Mouse (Mus musculus) CH12.LX (cell line): ENCODE data around the gene Hibadh. TPM values are rescaled to one million over a fixed set of nuclear protein-coding genes. Genes with fewer than 3 reads are reported as not detected.

Source experiments
- DNase-seq: peaks from one replicate; pipeline ENCODE4 v3.0.0-alpha.2; 2013; ENCODE audit errors: extremely low read depth
- H3K27ac ChIP-seq: 2 replicates; pipeline ENCODE4 v1.5.1; 2012; ENCODE audit warnings: low read depth, mild to moderate bottlenecking, control low read depth, moderate library complexity; ENCODE audit not compliant: insufficient read depth
- H3K27me3 ChIP-seq: replicated peaks from 2 replicates; pipeline ENCODE3; 2012; ENCODE audit warnings: inconsistent platforms
- H3K36me3 ChIP-seq, 2 experiments: replicated peaks in 1 of 2; 2 replicates each; pipeline versions ENCODE3 to v1.6.1; 2012; ENCODE audit warnings: inconsistent platforms in 1 of 2, low read length in 1 of 2, mild to moderate bottlenecking in 1 of 2, mixed read lengths in 1 of 2, moderate library complexity in 1 of 2; ENCODE audit not compliant: control insufficient read depth in 1 of 2, insufficient read depth in 1 of 2
- H3K4me1 ChIP-seq, 2 experiments: 2 replicates each; pipeline ENCODE4 v1.6.1; 2012; ENCODE audit warnings: inconsistent platforms in 1 of 2, moderate library complexity in 1 of 2; ENCODE audit not compliant: insufficient read depth in 2 of 2, control insufficient read depth in 1 of 2
- H3K4me2 ChIP-seq: 2 replicates; pipeline ENCODE4 v1.6.1; 2012; ENCODE audit warnings: low read depth, mild to moderate bottlenecking, control low read depth; ENCODE audit not compliant: poor library complexity, insufficient read depth, severe bottlenecking
- H3K4me3 ChIP-seq, 3 experiments: fragments of 150-350 bp in 1 of 3; sonication (generic) in 1 of 3; replicated peaks in 1 of 3; 2 replicates each; pipeline versions ENCODE3 to v1.5.1; 2011 to 2012; ENCODE audit warnings: low read depth in 2 of 3, low read length in 2 of 3, mild to moderate bottlenecking in 2 of 3, moderate library complexity in 2 of 3, control low read depth in 1 of 3, improper control_type of control experiment in 1 of 3, inconsistent platforms in 1 of 3, mixed read lengths in 1 of 3; ENCODE audit not compliant: poor library complexity in 1 of 3
- H3K79me2 ChIP-seq: replicated peaks from 2 replicates; pipeline ENCODE4 v1.6.1; 2012; ENCODE audit warnings: mild to moderate bottlenecking, moderate library complexity; ENCODE audit not compliant: control insufficient read depth, poor library complexity, insufficient read depth, severe bottlenecking; ENCODE audit errors: extremely low read depth
- H3K9ac ChIP-seq: 2 replicates; pipeline ENCODE4 v1.6.1; 2012; ENCODE audit warnings: low read depth, mild to moderate bottlenecking, control low read depth, moderate library complexity; ENCODE audit not compliant: insufficient read depth
- H3K9me3 ChIP-seq: replicated peaks from 2 replicates; pipeline ENCODE3; 2012; ENCODE audit warnings: low read length, inconsistent platforms, mixed read lengths
- BHLHE40 ChIP-seq: IDR thresholded peaks from 2 replicates; pipeline ENCODE4 v1.6.1; 2011; ENCODE audit warnings: mild to moderate bottlenecking, low read depth, low read length, improper control_type of control experiment
- CHD1 ChIP-seq: IDR thresholded peaks from 2 replicates; pipeline ENCODE4 v1.6.1; 2012; ENCODE audit warnings: low read depth, low read length, improper control_type of control experiment, inconsistent platforms
- CHD2 ChIP-seq: IDR thresholded peaks from 2 replicates; pipeline ENCODE4 v1.6.1; 2011; ENCODE audit warnings: low read length, improper control_type of control experiment
- CTCF ChIP-seq, 2 experiments: IDR thresholded peaks in 1 of 2; conservative IDR thresholded peaks in 1 of 2; 2 replicates each; pipeline ENCODE4 v1.5.1; 2011 to 2012; ENCODE audit warnings: low read depth in 2 of 2, low read length in 2 of 2, improper control_type of control experiment in 1 of 2, inconsistent platforms in 1 of 2, mild to moderate bottlenecking in 1 of 2, moderate library complexity in 1 of 2
- ELF1 ChIP-seq: IDR thresholded peaks from 2 replicates; pipeline ENCODE4 v1.6.1; 2014; ENCODE audit warnings: low read depth, mild to moderate bottlenecking, inconsistent platforms, low read length, improper control_type of control experiment
- EP300 ChIP-seq: IDR thresholded peaks from 2 replicates; pipeline ENCODE4 v1.6.1; 2011; ENCODE audit warnings: low read length, improper control_type of control experiment
- ETS1 ChIP-seq: conservative IDR thresholded peaks from 2 replicates; pipeline ENCODE4 v1.6.1; 2012; ENCODE audit warnings: low read depth, mild to moderate bottlenecking, inconsistent platforms, low read length, improper control_type of control experiment, moderate library complexity
- GABPA ChIP-seq: IDR thresholded peaks from 2 replicates; pipeline ENCODE4 v1.6.1; 2012; ENCODE audit warnings: low read depth, low read length, improper control_type of control experiment, inconsistent platforms; ENCODE audit not compliant: insufficient replicate concordance
- HCFC1 ChIP-seq: IDR thresholded peaks from 2 replicates; pipeline ENCODE4 v1.6.1; 2012; ENCODE audit warnings: low read depth, mild to moderate bottlenecking, inconsistent platforms, low read length, improper control_type of control experiment
- IRF4 ChIP-seq: IDR thresholded peaks from 2 replicates; pipeline ENCODE4 v1.6.1; 2014; ENCODE audit warnings: low read depth, mild to moderate bottlenecking, inconsistent platforms, low read length, improper control_type of control experiment
- JUN ChIP-seq: IDR thresholded peaks from 2 replicates; pipeline ENCODE4 v1.6.1; 2011; ENCODE audit warnings: low read depth, mild to moderate bottlenecking, low read length, improper control_type of control experiment, moderate library complexity; ENCODE audit not compliant: insufficient read depth
- JUND ChIP-seq: conservative IDR thresholded peaks from 2 replicates; pipeline ENCODE4 v1.6.1; 2011; ENCODE audit warnings: low read depth, low read length, improper control_type of control experiment
- KAT2A ChIP-seq: IDR thresholded peaks from 2 replicates; pipeline ENCODE4 v1.6.1; 2012; ENCODE audit warnings: low read length, improper control_type of control experiment, inconsistent platforms; ENCODE audit not compliant: insufficient replicate concordance
- MAFK ChIP-seq: IDR thresholded peaks from 2 replicates; pipeline ENCODE4 v1.6.1; 2011; ENCODE audit warnings: low read length, improper control_type of control experiment; ENCODE audit not compliant: insufficient replicate concordance
- MAX ChIP-seq: IDR thresholded peaks from 2 replicates; pipeline ENCODE4 v1.6.1; 2011; ENCODE audit warnings: low read length, improper control_type of control experiment
- MAZ ChIP-seq: IDR thresholded peaks from 2 replicates; pipeline ENCODE4 v1.6.1; 2012; ENCODE audit warnings: low read depth, mild to moderate bottlenecking, inconsistent platforms, low read length, improper control_type of control experiment, moderate library complexity
- MEF2A ChIP-seq: IDR thresholded peaks from 2 replicates; pipeline ENCODE4 v1.6.1; 2014; ENCODE audit warnings: low read depth, mild to moderate bottlenecking, inconsistent platforms, low read length, improper control_type of control experiment, borderline replicate concordance
- MYC ChIP-seq: IDR thresholded peaks from 2 replicates; pipeline ENCODE4 v1.6.1; 2011; ENCODE audit warnings: low read depth, mild to moderate bottlenecking, improper control_type of control experiment, low read length
- NRF1 ChIP-seq: IDR thresholded peaks from 2 replicates; pipeline ENCODE4 v1.6.1; 2014; ENCODE audit warnings: low read depth, mild to moderate bottlenecking, inconsistent platforms, low read length, improper control_type of control experiment, moderate library complexity
- POLR2AphosphoS2 ChIP-seq: IDR thresholded peaks from 2 replicates; pipeline ENCODE4 v1.6.1; 2011; ENCODE audit warnings: low read depth, low read length, improper control_type of control experiment
- RCOR1 ChIP-seq: conservative IDR thresholded peaks from 2 replicates; pipeline ENCODE4 v1.6.1; 2012; ENCODE audit warnings: low read depth, mild to moderate bottlenecking, inconsistent platforms, low read length, improper control_type of control experiment
- SIN3A ChIP-seq: IDR thresholded peaks from 2 replicates; pipeline ENCODE4 v1.6.1; 2012; ENCODE audit warnings: low read length, improper control_type of control experiment, inconsistent platforms
- SMC3 ChIP-seq: IDR thresholded peaks from 2 replicates; pipeline ENCODE4 v1.6.1; 2011; ENCODE audit warnings: low read depth, low read length, improper control_type of control experiment
- TBP ChIP-seq: conservative IDR thresholded peaks from 2 replicates; pipeline ENCODE4 v1.6.1; 2011; ENCODE audit warnings: low read depth, low read length, improper control_type of control experiment
- TCF12 ChIP-seq: IDR thresholded peaks from 2 replicates; pipeline ENCODE4 v1.6.1; 2014; ENCODE audit warnings: low read depth, mild to moderate bottlenecking, inconsistent platforms, low read length, improper control_type of control experiment
- UBTF ChIP-seq: IDR thresholded peaks from 2 replicates; pipeline ENCODE4 v1.6.1; 2012; ENCODE audit warnings: low read depth, mild to moderate bottlenecking, inconsistent platforms, low read length, improper control_type of control experiment, moderate library complexity
- USF1 ChIP-seq: IDR thresholded peaks from 2 replicates; pipeline ENCODE4 v1.6.1; 2014; ENCODE audit warnings: low read depth, mild to moderate bottlenecking, inconsistent platforms, low read length, improper control_type of control experiment
- USF2 ChIP-seq: conservative IDR thresholded peaks from 2 replicates; pipeline ENCODE4 v1.6.1; 2011; ENCODE audit warnings: low read depth, low read length, improper control_type of control experiment
- ZNF384 ChIP-seq: IDR thresholded peaks from 2 replicates; pipeline ENCODE4 v1.6.1; 2012; ENCODE audit warnings: low read depth, low read length, improper control_type of control experiment, inconsistent platforms
- dilution Hi-C: fragments of 300-500 bp; cut with MboI; formaldehyde crosslinking; loops from 2 replicates; pipeline ENCODE4 v1.14.3; 2020; ENCODE audit warnings: low sequenced_read_pairs; ENCODE audit not compliant: extremely low pct_unique_long_range_greater_than_20kb, extremely low pct_ligation_motif_present
- in situ Hi-C: fragments of 300-500 bp; cut with MboI; formaldehyde crosslinking; loops from 3 replicates; pipeline ENCODE4 v1.14.3; 2019; ENCODE audit warnings: low sequenced_read_pairs, low pct_ligation_motif_present, low pct_unique_long_range_greater_than_20kb, mixed read lengths
- polyA plus RNA-seq: library from polyadenylated mRNA; unstranded; fragments of >175 nt; gene quantifications from 2 replicates; pipeline ENCODE4 v1.2.1, GENCODE M21; 2012; ENCODE audit warnings: low read depth; ENCODE audit not compliant: insufficient read length
- total RNA-seq, 2 experiments: library from RNA; depleted of rRNA; stranded (reverse); fragments of 300-350 nt in 1 of 2; fragments of >200 nt in 1 of 2; gene quantifications; 2 replicates each; pipeline ENCODE4 v1.2.3; 2012 to 2014

Hibadh gene
- total and polyA plus RNA-seq, 3 experiments = 38.6 to 60.4 (median 44.4) TPM

DNA sequence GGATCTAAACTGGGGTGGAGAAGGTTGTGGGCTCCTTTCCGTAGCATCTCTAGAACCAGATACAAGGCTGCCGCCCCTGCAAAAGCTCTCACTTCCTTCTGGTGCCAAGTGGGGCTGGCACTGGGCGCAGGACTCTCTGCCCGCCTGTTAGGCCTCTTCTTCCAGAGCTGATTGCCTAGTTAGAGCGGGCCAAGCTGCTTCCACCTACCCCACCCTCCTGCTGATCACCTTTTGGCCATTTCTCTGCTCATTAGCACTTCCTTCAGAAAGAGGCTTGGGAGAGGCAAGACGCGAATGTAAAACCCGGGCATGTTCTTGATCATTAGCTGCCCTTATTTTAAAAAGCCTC, 108.1 kb downstream of the Hibadh start:
- no peaks in the 10 kb centered on the region for H3K4me1 ChIP-seq
- no peak for DNase-seq
- no peak for TF ChIP-seq HCFC1
- TF ChIP-seq MEF2A = no peak
- TF ChIP-seq CTCF (conservative IDR thresholded peaks at IDR 0.05 in 1 of 2, IDR thresholded peaks at IDR 0.05 in 1 of 2; ENCODE audit: low read depth in 2 of 2, low read length in 2 of 2) = no peak
- no peak for TF ChIP-seq ELF1
- no peak for TF ChIP-seq POLR2AphosphoS2
- no peak for TF ChIP-seq CHD2
- TF ChIP-seq KAT2A = no peak
- TF ChIP-seq MAFK = no peak
- no peak for TF ChIP-seq ETS1
- no peak for TF ChIP-seq MYC
- no peak for TF ChIP-seq MAZ
- no peak for TF ChIP-seq SMC3
- no peak for TF ChIP-seq USF1
- no peak for TF ChIP-seq BHLHE40
- TF ChIP-seq JUN = no peak
- TF ChIP-seq SIN3A = no peak
- no peak for TF ChIP-seq JUND
- TF ChIP-seq RCOR1 = no peak
- no peaks in the 10 kb centered on the region for H3K79me2 ChIP-seq
- H3K4me3 ChIP-seq = no peak overlapping the region
- H3K36me3 ChIP-seq = peaks cover 0 to 6% of the 10 kb centered on the region in 2 experiments
- no peak overlapping the region for H3K27ac ChIP-seq
- dilution Hi-C loops (no loop called here), in situ Hi-C loops (no loop called here)
- peaks cover 1% of the 10 kb centered on the region for H3K9me3 ChIP-seq
- H3K9ac ChIP-seq = no peak overlapping the region
- no peak overlapping the region for H3K4me2 ChIP-seq
- H3K27me3 ChIP-seq = no peaks in the 10 kb centered on the region

DNA sequence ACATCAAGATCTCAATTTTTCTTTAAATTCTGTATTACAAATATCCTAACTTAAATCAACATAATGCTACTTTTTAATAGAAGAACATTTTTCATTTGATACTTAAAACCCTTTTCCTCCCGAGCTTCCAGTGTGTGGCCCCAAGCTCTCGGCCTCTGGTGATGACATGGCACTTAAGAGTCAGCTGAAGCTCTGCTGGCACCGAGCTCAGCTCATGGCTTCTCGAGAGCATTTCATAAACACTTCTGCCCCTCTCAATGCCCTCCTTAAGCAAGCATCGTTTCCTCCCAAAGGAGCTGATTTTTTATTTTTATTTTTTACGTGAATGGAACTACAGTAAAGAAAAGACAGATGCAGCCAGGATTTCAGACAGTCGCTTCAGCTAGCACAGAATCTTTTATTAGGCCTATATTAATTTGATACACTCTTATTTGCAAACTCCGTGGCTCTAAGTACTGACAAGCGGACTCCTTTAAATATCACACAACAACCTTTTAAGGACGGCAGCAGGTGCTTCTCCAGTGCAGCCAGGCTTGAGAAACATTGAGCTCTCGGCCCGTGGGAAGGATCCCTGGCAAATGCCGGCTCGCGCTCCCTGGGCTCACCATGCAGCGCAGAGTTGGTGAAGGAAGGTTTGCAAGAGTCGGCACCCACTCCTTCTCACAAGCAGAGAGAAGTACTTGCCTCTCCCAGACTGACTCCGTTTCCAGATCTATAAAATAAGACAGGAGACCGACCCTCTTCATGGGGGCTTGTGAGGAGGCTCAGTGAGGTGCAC, 108.6 kb downstream of the Hibadh start:
- Histone ChIP-seq H3K27me3 (no peaks in the 10 kb centered on the region), H3K9ac (no peak overlapping the region), H3K4me1 (no peaks in the 10 kb centered on the region), H3K9me3 (no peaks in the 10 kb centered on the region), H3K27ac (no peak overlapping the region), H3K4me3 (no peak overlapping the region), H3K79me2 (no peaks in the 10 kb centered on the region), H3K4me2 (no peak overlapping the region), H3K36me3 (peaks cover 0 to 5% of the 10 kb centered on the region in 2 experiments)
- dilution Hi-C loops = no loop called here
- no peak for TF ChIP-seq ZNF384
- no peak for TF ChIP-seq IRF4
- TF ChIP-seq TBP = no peak
- no peak for TF ChIP-seq RCOR1
- no peak for TF ChIP-seq MAX
- TF ChIP-seq POLR2AphosphoS2 = no peak
- TF ChIP-seq USF1 = no peak
- no peak for TF ChIP-seq SIN3A
- TF ChIP-seq UBTF = no peak
- no peak for TF ChIP-seq EP300
- TF ChIP-seq KAT2A = no peak
- no peak for TF ChIP-seq TCF12
- TF ChIP-seq NRF1 = no peak
- TF ChIP-seq CHD1 = no peak
- TF ChIP-seq GABPA = no peak
- TF ChIP-seq ELF1 = no peak
- TF ChIP-seq USF2 = no peak
- DNase-seq = no peak
- in situ Hi-C loops = no loop called here
